Mouse (Mus musculus) liver, embryonic 12.5 days (tissue): ENCODE data around the gene Otub1. TPM values are rescaled to one million over a fixed set of nuclear protein-coding genes. Genes with fewer than 3 reads are reported as not detected.

Source experiments
- ATAC-seq: fragments of 200-750 bp; cut with Nextera tagmentation; 2 replicates; pipeline ENCODE4 v1.8.0; 2017; ENCODE audit warnings: moderate number of reproducible peaks, mild to moderate bottlenecking, moderate library complexity
- H3K27ac ChIP-seq: fragments of 300-500 bp; sonication (generic); 2 replicates; pipeline ENCODE4 v1.5.1; 2016; ENCODE audit warnings: mild to moderate bottlenecking
- H3K27me3 ChIP-seq: fragments of 300-500 bp; sonication (generic); replicated peaks from 2 replicates; pipeline ENCODE4 v1.6.1; 2016; ENCODE audit warnings: mild to moderate bottlenecking, moderate library complexity
- H3K36me3 ChIP-seq: fragments of 300-500 bp; sonication (generic); 2 replicates; pipeline ENCODE4 v1.6.1; 2016; ENCODE audit warnings: mild to moderate bottlenecking, moderate library complexity
- H3K4me1 ChIP-seq: fragments of 300-500 bp; sonication (generic); 2 replicates; pipeline ENCODE4 v1.6.1; 2016
- H3K4me2 ChIP-seq: fragments of 300-500 bp; sonication (generic); 2 replicates; pipeline ENCODE4 v1.6.1; 2016; ENCODE audit warnings: mild to moderate bottlenecking, moderate library complexity
- H3K4me3 ChIP-seq: fragments of 300-500 bp; sonication (generic); 2 replicates; pipeline ENCODE4 v1.5.1; 2016; ENCODE audit warnings: mild to moderate bottlenecking, moderate library complexity
- H3K9ac ChIP-seq: fragments of 300-500 bp; sonication (generic); 2 replicates; pipeline ENCODE4 v1.6.1; 2016; ENCODE audit warnings: mild to moderate bottlenecking, moderate library complexity
- H3K9me3 ChIP-seq: fragments of 300-500 bp; sonication (generic); replicated peaks from 2 replicates; pipeline ENCODE4 v1.6.1; 2016; ENCODE audit warnings: mild to moderate bottlenecking, moderate library complexity
- WGBS: fragments of 180-500 bp; shearing (Covaris S2); methylation state at CpG from one replicate; pipeline ENCODE4 v1.1.7; 2016; ENCODE audit not compliant: insufficient replicate concordance; 5-methylcytosine and 5-hydroxymethylcytosine counted together
- polyA plus RNA-seq: library from polyadenylated mRNA; unstranded; fragments of >200 nt; fragmentation: Nextera tagmentation; extraction: Ambion mirVana; gene quantifications from 2 replicates; pipeline ENCODE4 v1.2.1, GENCODE M21; 2016

Gene Otub1
- 85.0 and 85.2 TPM in 2 replicates for polyA plus RNA-seq

DNA sequence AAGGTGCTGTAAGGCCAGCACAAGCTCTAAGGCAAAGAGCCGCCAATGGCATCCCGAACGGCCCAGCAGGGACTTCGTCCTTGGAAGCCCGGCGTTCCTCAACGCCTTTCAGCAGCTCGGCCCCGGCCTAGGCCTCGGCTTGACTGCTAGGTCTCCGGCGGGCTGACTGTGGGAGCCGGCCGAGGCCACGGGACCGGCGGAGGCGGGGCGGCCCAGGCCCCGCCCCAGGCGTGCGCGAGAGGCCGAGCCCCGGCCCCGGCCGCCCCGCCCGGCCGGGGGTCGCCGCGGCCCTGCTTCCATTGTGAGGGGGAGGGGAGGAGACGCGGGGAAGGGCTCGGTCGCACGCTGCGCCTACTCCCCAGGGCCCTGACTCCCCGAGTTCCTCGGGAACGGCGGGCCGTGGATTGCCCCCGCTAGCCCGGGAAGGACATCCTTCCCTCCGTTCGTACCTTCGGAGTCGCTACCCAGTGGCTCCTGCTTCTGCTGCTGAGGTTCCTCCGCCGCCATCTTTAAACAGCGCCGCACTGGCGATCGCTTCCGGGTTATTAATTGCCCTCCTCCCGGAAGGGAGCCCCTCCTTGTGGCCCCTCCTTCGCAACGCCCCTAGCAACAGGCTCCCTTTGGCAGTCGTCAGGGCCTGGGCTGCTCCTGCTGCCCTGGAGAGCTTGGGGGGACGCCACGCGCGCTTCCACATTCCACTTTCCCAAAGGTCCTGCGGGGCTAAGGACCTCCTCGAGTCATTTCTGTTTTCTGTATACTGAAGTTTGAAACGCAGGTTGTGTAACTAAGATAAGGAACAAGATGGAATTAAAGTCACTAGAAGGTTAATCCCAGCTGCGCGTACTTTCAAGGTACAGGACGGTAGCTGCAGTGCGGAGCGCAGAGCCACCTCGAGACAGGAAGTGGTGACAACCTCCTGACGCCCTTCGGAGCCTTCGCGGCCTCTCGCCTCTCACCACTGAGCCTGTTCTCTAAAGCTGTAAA, at the start of gene Otub1:
Otub1 (minus strand) TSS at position 564 of the 984 bp plus-strand sequence.
- Histone ChIP-seq H3K9me3 (no peaks in the 10 kb centered on the region), H3K4me2 (peak within 1 kb of the TSS; percentile 90), H3K9ac (peak within 1 kb of the TSS; percentile 82), H3K4me3 (peak within 1 kb of the TSS; percentile 89), H3K36me3 (peaks cover 43% of the 10 kb centered on the region), H3K4me1 (peaks cover 42% of the 10 kb centered on the region), H3K27ac (peak within 1 kb of the TSS; percentile 99), H3K27me3 (no peaks in the 10 kb centered on the region)
- under 1% methylated on average over 73 of the region's 79 CpGs for WGBS
- peak; percentile 97 for ATAC-seq

DNA sequence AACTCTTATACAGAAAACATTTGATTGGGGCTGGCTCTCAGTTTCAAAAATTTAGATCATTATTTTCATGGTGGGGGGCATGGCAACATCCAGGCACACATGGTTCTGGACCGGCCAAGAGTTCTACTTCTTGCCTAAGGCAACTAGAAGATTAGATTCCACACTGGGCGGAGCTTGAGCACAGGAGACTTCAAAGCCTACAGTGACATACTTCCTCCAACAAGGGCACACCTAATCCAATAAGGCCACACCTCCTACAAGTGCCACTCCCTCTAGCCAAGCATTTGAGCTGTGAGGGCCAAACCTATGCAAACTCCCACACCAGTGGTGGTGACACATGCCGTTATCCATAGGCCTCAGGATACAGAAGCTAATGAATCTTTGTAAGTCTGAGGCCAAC, 39.9 kb upstream of the Otub1 start:
- Histone ChIP-seq H3K4me3 (no peak overlapping the region), H3K4me2 (no peak overlapping the region), H3K27me3 (0 out of 2 replicates have a peak, but pooled peaks cover 23% of the 10 kb centered on the region), H3K36me3 (no peaks in the 10 kb centered on the region), H3K4me1 (peaks cover 14% of the 10 kb centered on the region), H3K9me3 (no peaks in the 10 kb centered on the region), H3K27ac (no peak overlapping the region), H3K9ac (no peak overlapping the region)
- ATAC-seq, result peak; percentile 51
- WGBS, result 48% methylated on average over 3 of the region's 3 CpGs

DNA sequence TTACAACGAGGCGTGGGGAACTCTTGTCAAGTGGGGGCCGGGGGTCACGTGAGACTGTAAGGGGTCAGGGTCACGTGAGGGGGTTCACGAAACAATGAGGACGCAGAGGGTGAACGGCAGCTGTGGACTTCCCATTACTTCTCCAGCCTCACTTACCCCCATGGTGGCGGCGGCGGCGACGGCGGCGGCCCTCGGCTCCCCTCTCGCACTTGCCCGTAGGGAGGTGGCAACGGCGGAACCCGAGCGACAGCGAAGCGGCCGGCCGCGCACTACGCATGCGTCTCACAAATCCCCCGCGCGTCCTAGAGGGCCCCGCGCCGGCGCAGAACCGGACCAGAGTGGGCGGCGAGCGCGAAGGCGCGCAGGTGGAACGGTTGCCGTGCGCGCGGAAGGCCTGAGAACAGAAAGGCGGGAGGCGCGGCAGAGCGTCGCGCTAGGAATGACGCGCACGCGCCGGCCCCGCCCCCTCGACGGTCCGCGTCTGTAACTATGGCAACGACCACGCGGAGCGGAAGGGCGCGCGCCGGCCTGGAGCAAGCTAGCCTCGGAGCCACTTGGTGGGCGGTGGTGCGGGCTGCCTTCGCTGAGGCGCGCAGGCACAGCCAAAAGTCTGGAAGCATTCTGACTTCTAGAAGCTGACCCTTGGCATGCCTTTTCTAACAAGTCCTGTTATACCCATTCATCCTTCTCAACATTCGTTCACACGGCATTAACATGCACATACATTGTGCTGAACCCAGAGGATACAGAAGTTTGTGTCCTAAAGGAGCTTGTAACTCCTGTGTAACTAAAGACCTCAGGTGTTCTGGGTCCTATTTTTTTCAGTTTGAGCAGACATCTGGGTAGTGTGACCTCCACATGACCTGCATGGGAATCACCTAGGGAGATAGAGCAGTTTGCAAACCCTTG, 34.9 kb upstream of the Otub1 start, which contains the start of gene Naa40:
Naa40 (minus strand) TSS at position 402 of the 909 bp plus-strand sequence.
- 0 out of 2 replicates have a peak, but pooled peaks cover 23% of the 10 kb centered on the region for H3K27me3 ChIP-seq
- peaks cover 41% of the 10 kb centered on the region for H3K4me1 ChIP-seq
- WGBS, result 1% methylated on average over 80 of the region's 80 CpGs
- H3K9ac ChIP-seq, result peak within 1 kb of the TSS; percentile 89
- H3K9me3 ChIP-seq, result no peaks in the 10 kb centered on the region
- peak within 1 kb of the TSS; percentile 87 for H3K27ac ChIP-seq
- ATAC-seq, result peak; percentile 97
- peak within 1 kb of the TSS; percentile 95 for H3K4me2 ChIP-seq
- H3K4me3 ChIP-seq, result peak within 1 kb of the TSS; percentile 82
- H3K36me3 ChIP-seq, result peaks cover 29% of the 10 kb centered on the region

DNA sequence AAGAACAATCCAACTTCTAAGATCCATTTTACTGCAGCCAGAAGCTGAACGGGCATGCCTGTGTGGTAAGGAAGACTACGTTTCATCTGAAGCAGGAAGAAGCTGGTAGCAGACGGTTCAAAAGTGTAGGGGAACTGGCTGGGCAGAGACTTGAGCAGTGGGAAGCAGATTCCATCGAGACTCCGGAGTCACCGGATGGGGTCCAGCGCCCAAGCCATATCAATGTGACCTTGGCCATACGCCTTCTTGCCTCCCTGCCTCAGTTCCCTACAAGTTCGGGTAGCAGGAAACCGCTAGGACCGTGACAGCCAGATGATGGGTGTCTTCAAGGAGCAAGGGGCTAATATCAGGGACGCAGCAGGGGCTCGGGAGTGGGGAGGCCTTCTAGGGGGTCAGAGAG, 34.2 kb upstream of the Otub1 start:
- peak overlapping the region; percentile 95 for H3K4me2 ChIP-seq
- 1% methylated on average over 13 of the region's 13 CpGs for WGBS
- H3K4me1 ChIP-seq, result peaks cover 44% of the 10 kb centered on the region
- H3K9me3 ChIP-seq, result no peaks in the 10 kb centered on the region
- peaks cover 35% of the 10 kb centered on the region for H3K36me3 ChIP-seq
- peak overlapping the region; percentile 87 for H3K27ac ChIP-seq
- peak overlapping the region; percentile 89 for H3K9ac ChIP-seq
- 0 out of 2 replicates have a peak, but pooled peaks cover 23% of the 10 kb centered on the region for H3K27me3 ChIP-seq
- ATAC-seq, result no peak
- peak overlapping the region; percentile 82 for H3K4me3 ChIP-seq

DNA sequence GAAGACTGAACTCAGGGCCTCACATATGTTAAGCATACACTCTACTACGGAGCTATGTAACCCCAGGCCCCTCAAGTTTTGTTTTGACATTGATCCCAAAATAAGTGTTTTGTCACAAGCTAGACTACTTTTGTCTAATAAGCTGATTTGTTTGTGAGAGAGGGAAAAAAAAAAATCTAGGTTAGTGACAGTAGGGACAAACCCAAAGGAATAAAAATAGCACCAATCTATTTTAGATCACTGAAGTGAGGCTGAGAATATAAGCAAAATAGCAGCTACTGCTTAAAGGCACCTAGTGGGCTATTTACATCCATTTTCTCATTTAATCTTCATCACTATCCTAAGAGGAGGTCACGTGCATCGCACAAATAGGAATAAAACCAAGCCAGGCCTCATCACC, 33.5 kb upstream of the Otub1 start:
- Histone ChIP-seq H3K4me2 (peak overlapping the region; percentile 95), H3K36me3 (peaks cover 40% of the 10 kb centered on the region), H3K4me1 (peaks cover 44% of the 10 kb centered on the region), H3K27me3 (0 out of 2 replicates have a peak, but pooled peaks cover 16% of the 10 kb centered on the region), H3K9ac (peak overlapping the region; percentile 89), H3K27ac (peak overlapping the region; percentile 87; the same call in 1 of the 2 replicates), H3K9me3 (no peaks in the 10 kb centered on the region), H3K4me3 (peak overlapping the region; percentile 82)
- ATAC-seq, result no peak
- 85% methylated on average over 3 of the region's 3 CpGs for WGBS

DNA sequence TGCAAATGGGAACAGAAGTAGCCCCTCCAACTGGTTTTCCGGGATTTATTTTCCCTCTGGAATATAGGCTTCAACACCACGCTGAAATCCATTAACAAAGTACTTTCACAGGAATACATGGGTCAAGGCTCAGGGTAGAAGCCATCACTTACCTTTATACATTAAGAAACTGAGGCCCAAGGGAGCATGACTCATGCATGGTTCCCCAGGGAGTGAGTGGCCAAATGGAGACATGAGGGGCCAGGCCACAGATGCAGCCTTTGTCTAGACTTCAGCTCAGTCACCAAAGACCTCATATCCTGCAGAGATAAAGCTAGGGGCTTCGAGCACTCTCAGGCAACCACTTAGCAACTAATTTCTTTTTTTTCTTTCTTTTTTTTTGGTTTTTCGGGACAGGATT, 30.6 kb upstream of the Otub1 start:
- Histone ChIP-seq H3K27ac (no peak overlapping the region), H3K36me3 (peaks cover 68% of the 10 kb centered on the region), H3K9me3 (no peaks in the 10 kb centered on the region), H3K4me2 (no peak overlapping the region), H3K9ac (no peak overlapping the region), H3K4me1 (peaks cover 43% of the 10 kb centered on the region), H3K27me3 (no peaks in the 10 kb centered on the region), H3K4me3 (no peak overlapping the region)
- WGBS, result 82% methylated on average over 4 of the region's 4 CpGs
- no peak for ATAC-seq

DNA sequence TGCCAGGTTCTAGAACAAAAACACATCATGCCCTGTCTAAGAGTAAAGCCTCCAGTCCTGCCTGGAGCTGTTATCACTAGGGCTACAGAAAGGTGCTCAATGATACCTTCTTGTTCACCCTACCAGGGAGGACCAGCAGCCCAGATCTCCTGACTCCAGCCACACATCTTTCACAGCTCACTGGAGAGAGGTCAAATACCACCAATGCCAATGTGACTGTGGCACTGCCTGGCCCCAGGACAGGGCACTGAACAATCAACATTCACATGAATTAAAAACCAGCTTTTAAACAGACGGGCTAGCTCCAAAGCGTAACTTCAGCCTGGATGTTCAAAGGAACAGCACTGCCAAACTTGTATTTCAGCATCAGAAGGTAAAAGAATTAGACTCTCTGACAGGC, 29.9 kb upstream of the Otub1 start:
- Histone ChIP-seq H3K27ac (no peak overlapping the region), H3K27me3 (no peaks in the 10 kb centered on the region), H3K9ac (no peak overlapping the region), H3K4me1 (peaks cover 37% of the 10 kb centered on the region), H3K9me3 (no peaks in the 10 kb centered on the region), H3K36me3 (peaks cover 76% of the 10 kb centered on the region), H3K4me2 (no peak overlapping the region), H3K4me3 (no peak overlapping the region)
- WGBS, result 87% methylated on average over 2 of the region's 2 CpGs
- ATAC-seq, result no peak

DNA sequence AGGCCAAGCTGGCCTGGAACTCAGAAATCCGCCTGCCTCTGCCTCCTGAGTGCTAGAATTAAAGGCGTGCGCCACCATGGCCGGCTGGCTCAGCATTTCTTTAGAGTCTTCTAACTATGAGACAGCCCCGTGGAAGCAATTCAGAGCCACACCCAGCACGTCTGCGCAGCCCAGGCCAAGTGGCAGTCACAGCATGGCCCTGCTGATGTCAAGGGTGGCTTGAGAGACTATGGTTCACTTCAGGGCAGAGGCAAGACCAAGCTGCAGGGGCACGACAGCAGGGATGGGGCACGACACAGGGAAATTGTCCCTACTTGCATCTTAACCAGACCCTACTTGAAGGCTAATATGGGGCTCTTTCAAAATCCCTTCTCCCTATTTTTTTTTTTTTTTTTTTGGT, 29.3 kb upstream of the Otub1 start:
- ATAC-seq, result no peak
- no peak overlapping the region for H3K27ac ChIP-seq
- WGBS, result 75% methylated on average over 9 of the region's 9 CpGs
- H3K4me1 ChIP-seq, result peaks cover 37% of the 10 kb centered on the region
- H3K4me3 ChIP-seq, result no peak overlapping the region
- H3K36me3 ChIP-seq, result peaks cover 81% of the 10 kb centered on the region
- H3K27me3 ChIP-seq, result no peaks in the 10 kb centered on the region
- no peaks in the 10 kb centered on the region for H3K9me3 ChIP-seq
- no peak overlapping the region for H3K9ac ChIP-seq
- no peak overlapping the region for H3K4me2 ChIP-seq

DNA sequence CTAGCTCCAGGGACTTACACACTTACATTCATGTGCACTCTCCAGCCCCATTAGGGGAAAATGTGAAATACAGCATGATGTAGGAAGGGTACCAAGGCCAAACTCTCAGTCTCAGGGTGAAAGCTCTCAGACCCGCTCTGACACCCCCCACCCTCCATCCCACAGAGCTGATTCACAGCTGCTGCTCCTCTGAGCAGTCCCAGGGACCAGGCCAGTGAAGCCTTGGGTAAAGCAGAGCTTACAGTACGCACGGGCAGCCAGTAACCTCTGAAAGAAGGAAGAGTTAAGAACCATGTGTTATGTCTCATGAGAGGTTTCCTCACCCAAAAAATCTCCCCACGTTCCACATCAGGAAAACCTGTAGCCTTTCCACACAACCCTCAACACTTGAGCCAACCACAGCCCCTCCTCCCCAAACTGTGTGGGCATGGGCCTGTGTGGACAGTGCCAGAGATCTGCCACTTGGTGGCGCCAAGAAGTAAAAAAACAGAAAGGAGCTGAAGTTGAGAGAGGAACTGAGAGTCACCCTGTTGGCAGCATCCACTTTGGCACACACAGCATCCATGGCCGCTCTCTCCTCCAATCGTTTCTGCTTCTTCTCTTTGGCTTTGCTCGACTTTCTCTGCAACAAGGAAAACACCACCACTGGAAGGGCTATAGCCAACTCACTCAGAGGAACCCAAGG, 28.6 kb upstream of the Otub1 start:
- H3K4me2 ChIP-seq, result no peak overlapping the region
- no peak overlapping the region for H3K4me3 ChIP-seq
- peaks cover 30% of the 10 kb centered on the region for H3K4me1 ChIP-seq
- H3K27me3 ChIP-seq, result no peaks in the 10 kb centered on the region
- H3K9me3 ChIP-seq, result no peaks in the 10 kb centered on the region
- no peak overlapping the region for H3K27ac ChIP-seq
- peaks cover 89% of the 10 kb centered on the region for H3K36me3 ChIP-seq
- WGBS, result 58% methylated on average over 8 of the region's 8 CpGs
- no peak overlapping the region for H3K9ac ChIP-seq
- ATAC-seq, result peak; percentile 60

DNA sequence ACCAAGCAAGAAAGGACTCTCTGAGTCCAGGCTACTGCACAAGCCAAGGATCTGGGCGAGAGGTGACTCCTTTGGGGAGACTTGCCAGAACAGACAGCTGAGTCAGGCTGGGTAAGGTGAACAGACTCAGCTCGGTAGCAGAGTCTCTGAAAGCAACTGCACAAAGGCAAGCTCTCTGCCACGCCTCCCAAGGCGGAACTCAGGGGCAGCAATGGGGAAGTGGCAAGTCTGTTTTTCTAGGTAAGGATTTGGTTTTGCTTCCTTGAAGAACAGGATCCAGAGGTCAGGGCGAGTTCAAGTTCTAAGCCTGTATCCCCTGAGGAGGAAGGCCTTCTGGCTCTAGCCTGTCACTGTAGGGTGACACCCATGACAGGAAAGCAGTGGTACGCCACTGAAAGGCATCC, 20.4 kb upstream of the Otub1 start:
- no peaks in the 10 kb centered on the region for H3K4me1 ChIP-seq
- no peak for ATAC-seq

DNA sequence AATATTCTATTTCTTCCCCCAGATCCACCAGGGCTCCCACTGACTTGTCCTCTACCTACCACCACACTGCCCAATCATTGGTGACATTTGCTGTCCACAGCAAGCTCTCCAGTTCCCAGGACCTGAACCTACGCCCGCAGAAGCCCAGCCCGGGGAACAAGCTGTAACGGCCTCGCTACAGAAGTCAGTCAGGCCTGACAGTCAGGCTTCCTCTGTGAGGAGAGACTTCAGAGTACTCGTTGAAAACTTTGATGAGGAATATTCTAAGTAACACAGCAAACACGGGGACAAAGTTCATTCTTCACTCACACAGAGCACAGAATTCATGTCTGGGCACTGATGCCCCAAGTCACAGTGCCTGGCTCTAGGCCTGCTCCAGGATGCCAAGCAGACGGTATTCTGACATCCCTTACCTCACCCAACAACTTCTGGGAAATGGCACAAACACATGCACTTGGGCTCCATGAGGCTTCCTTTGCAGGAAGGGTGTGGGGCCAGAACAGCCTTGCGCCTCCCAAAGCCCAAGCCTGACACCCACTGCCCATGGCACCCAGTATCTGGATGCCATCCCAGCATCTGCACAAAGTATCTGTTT, 19.1 kb upstream of the Otub1 start:
- Histone ChIP-seq H3K27me3 (no peaks in the 10 kb centered on the region), H3K4me1 (no peaks in the 10 kb centered on the region), H3K27ac (no peak overlapping the region), H3K9me3 (no peaks in the 10 kb centered on the region), H3K36me3 (peaks cover 51% of the 10 kb centered on the region), H3K4me3 (no peak overlapping the region), H3K9ac (no peak overlapping the region), H3K4me2 (no peak overlapping the region)
- 81% methylated on average over 9 of the region's 9 CpGs for WGBS
- ATAC-seq, result no peak

More for the DNA sequence above, 20.4 kb upstream of the Otub1 start:
- Histone ChIP-seq H3K4me3 (no peak overlapping the region), H3K27me3 (no peaks in the 10 kb centered on the region), H3K27ac (no peak overlapping the region), H3K9ac (no peak overlapping the region), H3K36me3 (peaks cover 65% of the 10 kb centered on the region), H3K4me2 (no peak overlapping the region), H3K9me3 (no peaks in the 10 kb centered on the region)
- 67% methylated on average over 6 of the region's 6 CpGs for WGBS
